8 mouse cellular contexts compared by ENCODE assay signal in genomic region chr5:65401251-65401994, GRCm38 (mm10). TPM values are rescaled to one million over a fixed set of nuclear protein-coding genes. Genes with fewer than 3 reads are reported as not detected.
DNase-seq lines count a peak whose midpoint lies in the region; ATAC-seq and TF ChIP-seq lines count a peak whose summit lies in the region.

No protein-coding gene starts in this region.

- 28% methylated on average over 2 of the region's 2 CpGs for WGBS in embryonic facial prominence, embryonic 11.5 days
- WGBS in heart, adult 2 months, result 20% methylated on average over 2 of the region's 2 CpGs
- WGBS in kidney, postnatal 0 days, result 24% methylated on average over 2 of the region's 2 CpGs
- 32% methylated on average over 2 of the region's 2 CpGs for WGBS in liver, embryonic 12.5 days (ENCODE audit: insufficient replicate concordance)
- WGBS in neural tube, embryonic 14.5 days, result 26% methylated on average over 2 of the region's 2 CpGs

- no peak overlapping the region for H3K4me2 ChIP-seq in embryonic facial prominence, embryonic 11.5 days (ENCODE audit: low read depth, low read length)
- no peak overlapping the region for H3K4me2 ChIP-seq in kidney, postnatal 0 days (ENCODE audit: low read length)
- no peak overlapping the region for H3K4me2 ChIP-seq in liver, embryonic 12.5 days
- H3K4me2 ChIP-seq in neural tube, embryonic 14.5 days (ENCODE audit: low read depth, low read length), result no peak overlapping the region

- TF ChIP-seq EP300 in heart, adult 2 months (IDR thresholded peaks at IDR 0.05; ENCODE audit: insufficient read depth, low read depth, low read length), result 0 out of 2 replicates have a peak, but pooled peaks have one; percentile 67

- intact Hi-C loops in heart, adult 2 months (cut with DNase I), result loop anchor here (1.0 to 10.0 kb wide), 2 partner anchors 296 to 533 kb away; partner anchors contain the start of gene Chrna9

- no peaks in the 10 kb centered on the region for H3K4me1 ChIP-seq in embryonic facial prominence, embryonic 11.5 days (ENCODE audit: control insufficient read depth, insufficient read depth, low read length)
- H3K4me1 ChIP-seq in heart, adult 2 months (ENCODE audit: control insufficient read depth, insufficient read depth, low read length), result no peaks in the 10 kb centered on the region; the same call in 1 of the 2 replicates
- no peaks in the 10 kb centered on the region for H3K4me1 ChIP-seq in kidney, postnatal 0 days (replicated peaks; ENCODE audit: insufficient read depth, low read length)
- no peaks in the 10 kb centered on the region for H3K4me1 ChIP-seq in liver, embryonic 12.5 days
- no peaks in the 10 kb centered on the region for H3K4me1 ChIP-seq in neural tube, embryonic 14.5 days (ENCODE audit: control insufficient read depth, insufficient read depth, low read length)

- no peaks in the 10 kb centered on the region for H3K79me2 ChIP-seq in heart, adult 2 months (replicated peaks; ENCODE audit: control insufficient read depth, insufficient read depth, low read length)

- ATAC-seq in embryonic facial prominence, embryonic 11.5 days (replicated peaks; ENCODE audit: insufficient number of reproducible peaks, low FRiP score, low TSS enrichment, low read depth), result 0 out of 2 replicates have a peak, but pooled peaks have one; percentile 44
- ATAC-seq in kidney, postnatal 0 days (replicated peaks; ENCODE audit: low FRiP score, low read depth), result peak; percentile 71; the same call in 1 of the 2 replicates
- peak; percentile 63; the same call in 1 of the 2 replicates for ATAC-seq in liver, embryonic 12.5 days
- ATAC-seq in neural tube, embryonic 14.5 days (ENCODE audit: low read depth), result peak; percentile 77; the same call in 1 of the 2 replicates

- H3K27me3 ChIP-seq in embryonic facial prominence, embryonic 11.5 days (ENCODE audit: control insufficient read depth, insufficient read depth, low read length), result no peaks in the 10 kb centered on the region
- H3K27me3 ChIP-seq in heart, adult 2 months (ENCODE audit: control insufficient read depth, insufficient read depth, low read length), result no peaks in the 10 kb centered on the region
- H3K27me3 ChIP-seq in kidney, postnatal 0 days (ENCODE audit: insufficient read depth, low read length), result no peaks in the 10 kb centered on the region
- no peaks in the 10 kb centered on the region for H3K27me3 ChIP-seq in liver, embryonic 12.5 days (replicated peaks)
- no peaks in the 10 kb centered on the region for H3K27me3 ChIP-seq in neural tube, embryonic 14.5 days (ENCODE audit: control insufficient read depth, insufficient read depth, low read length)

- H3K9ac ChIP-seq in embryonic facial prominence, embryonic 11.5 days (replicated peaks; ENCODE audit: low read length), result no peak overlapping the region
- H3K9ac ChIP-seq in heart, adult 2 months (ENCODE audit: low read depth, low read length), result no peak overlapping the region
- no peak overlapping the region for H3K9ac ChIP-seq in kidney, postnatal 0 days (ENCODE audit: low read depth, low read length)
- H3K9ac ChIP-seq in liver, embryonic 12.5 days, result no peak overlapping the region
- no peak overlapping the region for H3K9ac ChIP-seq in neural tube, embryonic 14.5 days (replicated peaks; ENCODE audit: low read depth, low read length)

- TF ChIP-seq POLR2A in heart, adult 2 months (IDR thresholded peaks at IDR 0.05; ENCODE audit: insufficient read depth, low read depth, low read length), result no peak

- peaks cover 2% of the 10 kb centered on the region; the same call in 1 of the 2 replicates for H3K36me3 ChIP-seq in embryonic facial prominence, embryonic 11.5 days (replicated peaks; ENCODE audit: control insufficient read depth, insufficient read depth, low read depth, low read length)
- no peaks in the 10 kb centered on the region for H3K36me3 ChIP-seq in heart, adult 2 months (ENCODE audit: control insufficient read depth, insufficient read depth, low read length)
- peaks cover 42% of the 10 kb centered on the region for H3K36me3 ChIP-seq in kidney, postnatal 0 days (ENCODE audit: insufficient read depth, low read length)
- H3K36me3 ChIP-seq in liver, embryonic 12.5 days, result peaks cover 94% of the 10 kb centered on the region
- peaks cover 33% of the 10 kb centered on the region for H3K36me3 ChIP-seq in neural tube, embryonic 14.5 days (ENCODE audit: control insufficient read depth, insufficient read depth, low read length)

- peak; percentile 99; the same call in 1 of the 2 replicates for TF ChIP-seq CTCF in heart, adult 2 months (IDR thresholded peaks at IDR 0.05)
- TF ChIP-seq CTCF in kidney, postnatal 0 days (IDR thresholded peaks at IDR 0.05; ENCODE audit: low read depth), result peak; percentile 99

- H3K9me3 ChIP-seq in embryonic facial prominence, embryonic 11.5 days (replicated peaks; ENCODE audit: control insufficient read depth, low read length), result no peaks in the 10 kb centered on the region
- H3K9me3 ChIP-seq in kidney, postnatal 0 days (replicated peaks; ENCODE audit: low read length), result no peaks in the 10 kb centered on the region
- no peaks in the 10 kb centered on the region for H3K9me3 ChIP-seq in liver, embryonic 12.5 days (replicated peaks)
- no peaks in the 10 kb centered on the region for H3K9me3 ChIP-seq in neural tube, embryonic 14.5 days (ENCODE audit: control insufficient read depth, low read length)

- H3K27ac ChIP-seq in embryonic facial prominence, embryonic 11.5 days (replicated peaks; ENCODE audit: low read depth, low read length), result no peak overlapping the region
- H3K27ac ChIP-seq in heart, adult 2 months, result no peak overlapping the region
- no peak overlapping the region for H3K27ac ChIP-seq in kidney, postnatal 0 days
- no peak overlapping the region for H3K27ac ChIP-seq in liver, embryonic 12.5 days
- H3K27ac ChIP-seq in neural tube, embryonic 14.5 days (ENCODE audit: low read depth, low read length), result no peak overlapping the region

- peak; percentile 76 for DNase-seq in CD4-positive helper T cell, adult 2 months (ENCODE audit: low read depth, low spot score)
- DNase-seq in adrenal gland, postnatal 25 days, result peak; percentile 76
- peak; percentile 81 for DNase-seq in embryonic facial prominence, embryonic 11.5 days (ENCODE audit: low spot score)
- peak; percentile 78 to 82 for DNase-seq in heart, adult 2 months
- DNase-seq in kidney, postnatal 0 days (ENCODE audit: low spot score), result peak; percentile 91
- DNase-seq in telencephalon, adult 2 months (ENCODE audit: low read depth, low spot score), result peak; percentile 62

- H3K4me3 ChIP-seq in embryonic facial prominence, embryonic 11.5 days (ENCODE audit: low read depth, low read length), result no peak overlapping the region
- H3K4me3 ChIP-seq in heart, adult 2 months, result no peak overlapping the region
- H3K4me3 ChIP-seq in kidney, postnatal 0 days (replicated peaks; ENCODE audit: low read depth, low read length), result no peak overlapping the region
- no peak overlapping the region for H3K4me3 ChIP-seq in liver, embryonic 12.5 days
- no peak overlapping the region for H3K4me3 ChIP-seq in neural tube, embryonic 14.5 days (ENCODE audit: low read depth, low read length)

RNA-seq across cellular contexts. Expression of gene Lias, which starts 10.1 kb away (rescaled TPM):
- 45.7 and 62.1 TPM in 2 replicates for total RNA-seq in adrenal gland, postnatal 25 days (2021)
- 70.4 and 70.6 TPM in 2 replicates for polyA plus RNA-seq in embryonic facial prominence, embryonic 11.5 days (2014; fragmentation: Nextera tagmentation; extraction: Ambion mirVana)
- total RNA-seq in heart, adult 2 months (2021), result 10 to 100 TPM; 45.7 to 54.1 TPM
- 21.3 and 32.5 TPM in 2 replicates for polyA plus RNA-seq in heart, adult 2 months (2012; rRNA removed)
- polyA plus RNA-seq in kidney, postnatal 0 days (2015; fragmentation: Nextera tagmentation; extraction: Ambion mirVana), result 66.7 and 67.3 TPM in 2 replicates
- 51.7 and 54.8 TPM in 2 replicates for polyA plus RNA-seq in liver, embryonic 12.5 days (2016; fragmentation: Nextera tagmentation; extraction: Ambion mirVana)
- polyA plus RNA-seq in neural tube, embryonic 14.5 days (2014; fragmentation: Nextera tagmentation; extraction: Ambion mirVana), result 65.0 and 70.7 TPM in 2 replicates

RNA-seq across cellular contexts. Expression of gene Rpl9, which starts 10.2 kb away (rescaled TPM):
- total RNA-seq in adrenal gland, postnatal 25 days (2021), result 893 and 1,018 TPM in 2 replicates
- polyA plus RNA-seq in embryonic facial prominence, embryonic 11.5 days (2014; fragmentation: Nextera tagmentation; extraction: Ambion mirVana), result 1,036 and 1,093 TPM in 2 replicates
- total RNA-seq in heart, adult 2 months (2021), result 100 to 1,000 TPM; 592 to 715 TPM
- 190 and 325 TPM in 2 replicates for polyA plus RNA-seq in heart, adult 2 months (2012; rRNA removed)
- polyA plus RNA-seq in kidney, postnatal 0 days (2015; fragmentation: Nextera tagmentation; extraction: Ambion mirVana), result 1,132 and 1,215 TPM in 2 replicates
- 867 and 884 TPM in 2 replicates for polyA plus RNA-seq in liver, embryonic 12.5 days (2016; fragmentation: Nextera tagmentation; extraction: Ambion mirVana)
- polyA plus RNA-seq in neural tube, embryonic 14.5 days (2014; fragmentation: Nextera tagmentation; extraction: Ambion mirVana), result 605 and 660 TPM in 2 replicates

RNA-seq across cellular contexts. Expression of gene Ugdh, which starts 34.3 kb away (rescaled TPM):
- 73.1 and 77.1 TPM in 2 replicates for total RNA-seq in adrenal gland, postnatal 25 days (2021)
- polyA plus RNA-seq in embryonic facial prominence, embryonic 11.5 days (2014; fragmentation: Nextera tagmentation; extraction: Ambion mirVana), result 104 and 112 TPM in 2 replicates
- total RNA-seq in heart, adult 2 months (2021), result 10 to 100 TPM; 13.6 to 18.0 TPM
- 6.1 and 12.7 TPM in 2 replicates for polyA plus RNA-seq in heart, adult 2 months (2012; rRNA removed)
- 94.5 and 103 TPM in 2 replicates for polyA plus RNA-seq in kidney, postnatal 0 days (2015; fragmentation: Nextera tagmentation; extraction: Ambion mirVana)
- 24.1 and 26.3 TPM in 2 replicates for polyA plus RNA-seq in liver, embryonic 12.5 days (2016; fragmentation: Nextera tagmentation; extraction: Ambion mirVana)
- polyA plus RNA-seq in neural tube, embryonic 14.5 days (2014; fragmentation: Nextera tagmentation; extraction: Ambion mirVana), result 31.3 and 40.8 TPM in 2 replicates

RNA-seq across cellular contexts. Expression of gene Klb, which starts 53.3 kb away (rescaled TPM):
- total RNA-seq in adrenal gland, postnatal 25 days (2021), result 5.0 and 6.5 TPM in 2 replicates
- polyA plus RNA-seq in embryonic facial prominence, embryonic 11.5 days (2014; fragmentation: Nextera tagmentation; extraction: Ambion mirVana), result not detected in 2 replicates
- total RNA-seq in heart, adult 2 months (2021), result under 1 TPM; 0.08 to 0.34 TPM
- 0.91 and 1.1 TPM in 2 replicates for polyA plus RNA-seq in heart, adult 2 months (2012; rRNA removed)
- polyA plus RNA-seq in kidney, postnatal 0 days (2015; fragmentation: Nextera tagmentation; extraction: Ambion mirVana), result 0.05 and 0.12 TPM in 2 replicates
- polyA plus RNA-seq in liver, embryonic 12.5 days (2016; fragmentation: Nextera tagmentation; extraction: Ambion mirVana), result 9.9 and 10.0 TPM in 2 replicates
- 0.08 and 0.13 TPM in 2 replicates for polyA plus RNA-seq in neural tube, embryonic 14.5 days (2014; fragmentation: Nextera tagmentation; extraction: Ambion mirVana)
